Mouse (Mus musculus) olfactory bulb, adult 2 months (tissue): Measurements from ENCODE around the gene Slc12a7. TPM values are rescaled to one million over a fixed set of nuclear protein-coding genes. Genes with fewer than 3 reads are reported as not detected.

Experiments
- H3K27ac ChIP-seq: fragments of 200-500 bp; 2 replicates; pipeline ENCODE4 v1.5.1; 2012; ENCODE audit warnings: low read depth, low read length; ENCODE audit not compliant: insufficient read depth
- H3K4me1 ChIP-seq: fragments of 200-500 bp; 2 replicates; pipeline ENCODE4 v1.6.1; 2012; ENCODE audit warnings: low read length; ENCODE audit not compliant: control insufficient read depth, insufficient read depth
- H3K4me3 ChIP-seq: fragments of 200-500 bp; 2 replicates; pipeline ENCODE4 v1.5.1; 2012; ENCODE audit warnings: mild to moderate bottlenecking, low read depth, low read length, moderate library complexity; ENCODE audit not compliant: insufficient read depth
- CTCF ChIP-seq: fragments of 200-500 bp; IDR thresholded peaks from 2 replicates; pipeline ENCODE4 v1.5.1; 2012; ENCODE audit warnings: low read depth, mild to moderate bottlenecking, low read length, moderate library complexity; ENCODE audit not compliant: insufficient read depth
- POLR2A ChIP-seq: fragments of 200-500 bp; IDR thresholded peaks from 2 replicates; pipeline ENCODE4 v1.6.1; 2012; ENCODE audit warnings: mild to moderate bottlenecking, low read depth, low read length, moderate library complexity; ENCODE audit not compliant: insufficient read depth
- WGBS: fragments of 180-500 bp; shearing (Covaris S2); methylation state at CpG from one replicate; pipeline ENCODE4 v1.1.7; 2018; 5-methylcytosine and 5-hydroxymethylcytosine counted together
- polyA plus RNA-seq: library from polyadenylated mRNA; stranded (reverse); fragments of >200 nt; gene quantifications from 2 replicates; pipeline ENCODE4 v1.2.4, GENCODE M21; 2012; ENCODE audit warnings: low replicate concordance; ENCODE audit not compliant: missing spikeins, insufficient read depth, insufficient read length

Slc12a7 gene
- polyA plus RNA-seq, 1 experiment = not detected

DNA sequence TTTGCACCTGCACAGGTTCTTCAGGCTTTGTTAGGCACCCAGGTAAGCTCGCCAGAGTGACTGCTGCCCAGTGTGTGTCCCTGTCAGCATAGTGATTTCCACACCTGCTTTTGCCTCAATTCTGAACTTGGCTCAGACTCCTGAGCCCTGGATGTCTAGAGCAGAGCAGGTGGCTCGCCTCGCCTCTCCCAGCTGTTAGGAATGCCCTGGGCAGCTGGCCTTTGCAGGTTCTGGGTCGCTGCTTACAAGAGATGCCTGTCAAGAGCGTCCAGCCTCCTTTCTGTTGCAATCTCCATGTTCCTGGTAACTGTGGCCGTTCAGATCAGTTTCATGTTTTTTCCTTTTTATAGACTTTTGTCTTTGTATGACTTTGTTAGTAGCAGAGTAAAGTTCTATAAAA lies 83.4 kb downstream of the Slc12a7 start:
- H3K27ac ChIP-seq = no peak overlapping the region
- TF ChIP-seq CTCF (no peak), POLR2A (no peak)
- WGBS = 94% methylated on average over 6 of the region's 6 CpGs

DNA sequence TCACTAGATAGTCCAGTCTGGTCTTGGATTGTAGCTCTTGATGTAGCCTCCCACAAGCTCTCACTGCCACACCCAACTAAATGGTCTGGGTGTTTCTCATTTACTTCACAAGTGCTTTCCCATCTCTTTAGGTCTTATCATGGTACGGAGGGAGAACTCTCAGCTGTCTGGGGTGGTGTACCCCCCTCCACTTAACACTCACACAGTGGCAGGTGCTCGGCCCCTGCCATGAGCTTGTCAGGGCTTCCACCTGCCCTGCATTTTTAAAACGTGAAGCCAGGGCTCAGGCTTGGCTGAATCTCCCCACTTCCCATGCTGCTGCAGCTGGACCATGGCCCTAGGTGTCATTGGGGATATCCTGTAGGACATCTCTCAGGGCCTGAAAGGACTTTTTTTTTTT lies 86.0 kb downstream of the Slc12a7 start:
- no peaks in the 10 kb centered on the region for H3K4me1 ChIP-seq
- TF ChIP-seq CTCF (no peak), POLR2A (no peak)
- no peak overlapping the region for H3K4me3 ChIP-seq
- WGBS = 84% methylated on average over 3 of the region's 3 CpGs
- no peak overlapping the region for H3K27ac ChIP-seq

More for the DNA sequence above, 83.4 kb downstream of the Slc12a7 start:
- Histone ChIP-seq H3K4me3 (no peak overlapping the region), H3K4me1 (no peaks in the 10 kb centered on the region)

DNA sequence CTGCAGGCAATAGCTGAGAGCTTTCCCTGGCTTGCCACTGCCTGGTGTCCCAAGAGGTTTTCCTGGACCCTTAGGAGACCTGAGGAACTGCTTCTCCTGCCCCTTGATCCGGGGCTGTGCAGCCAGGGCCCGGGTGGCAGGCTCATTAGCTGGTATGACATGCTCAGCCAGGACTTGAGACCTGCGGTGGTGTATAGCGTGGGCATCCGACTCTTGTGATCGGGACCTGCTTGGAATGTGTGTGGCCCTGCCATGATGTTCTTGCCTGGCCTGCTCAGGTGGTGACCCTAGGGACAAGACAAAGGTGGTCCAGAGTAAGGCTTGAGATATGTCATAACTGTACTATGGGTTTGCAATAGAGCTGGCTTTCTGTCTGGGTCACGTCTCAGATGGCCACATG lies 88.4 kb downstream of the Slc12a7 start:
- H3K4me1 ChIP-seq = no peaks in the 10 kb centered on the region
- TF ChIP-seq CTCF = no peak
- TF ChIP-seq POLR2A = no peak
- WGBS = 90% methylated on average over 7 of the region's 7 CpGs
- no peak overlapping the region for H3K4me3 ChIP-seq
- H3K27ac ChIP-seq = no peak overlapping the region

DNA sequence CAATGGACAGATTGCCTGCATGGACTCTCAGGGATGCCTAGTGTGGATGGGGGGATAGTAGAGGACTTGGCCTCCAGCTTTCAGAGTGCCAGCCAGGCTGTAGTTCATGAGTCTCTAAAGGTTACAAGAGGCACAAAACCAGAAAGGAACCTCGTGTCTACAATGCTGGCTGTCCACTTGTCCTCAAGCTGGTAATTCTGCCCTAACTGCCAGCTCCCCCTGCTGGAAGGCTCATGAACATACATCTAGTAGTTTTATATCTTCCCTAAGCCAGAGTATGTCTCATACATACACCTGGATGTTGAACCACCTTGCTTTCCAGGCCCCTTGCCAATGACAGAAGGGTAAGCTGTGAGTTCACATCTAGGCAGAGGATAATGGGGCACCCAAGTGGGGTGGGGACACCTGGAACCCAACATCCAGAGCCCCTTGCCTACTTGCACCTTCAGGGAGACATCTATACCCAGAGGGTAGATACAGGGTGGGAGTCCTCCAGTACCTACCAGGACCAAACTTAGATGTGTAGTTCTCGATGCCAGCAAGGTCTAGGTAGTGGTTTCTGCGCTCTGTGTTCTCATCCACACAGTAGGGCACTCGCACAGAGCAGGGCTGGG lies 89.4 kb downstream of the Slc12a7 start:
- TF ChIP-seq CTCF (no peak), POLR2A (no peak)
- Histone ChIP-seq H3K4me1 (no peaks in the 10 kb centered on the region), H3K4me3 (no peak overlapping the region), H3K27ac (no peak overlapping the region)
- 72% methylated on average over 4 of the region's 4 CpGs for WGBS

DNA sequence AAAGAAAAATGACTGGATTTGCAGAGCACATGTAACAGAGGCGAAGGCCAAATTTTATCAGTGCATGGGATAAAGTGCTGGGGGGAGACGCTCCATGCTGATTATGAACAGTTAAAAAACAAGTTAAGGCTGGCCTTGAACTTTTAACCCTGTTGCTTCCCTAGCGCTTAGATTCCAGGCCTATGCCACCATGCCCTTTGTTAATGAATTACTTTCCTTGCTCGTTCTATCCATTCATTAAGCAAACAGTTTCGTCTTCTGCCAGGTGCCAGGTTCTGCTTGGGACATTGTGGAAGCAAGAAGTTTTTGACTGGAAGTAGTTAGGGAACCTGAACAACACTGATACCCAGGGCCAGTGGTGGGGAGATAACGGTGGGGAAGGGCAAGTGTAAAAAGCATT lies 90.8 kb downstream of the Slc12a7 start:
- H3K4me3 ChIP-seq = no peak overlapping the region
- no peaks in the 10 kb centered on the region for H3K4me1 ChIP-seq
- TF ChIP-seq CTCF (no peak), POLR2A (no peak)
- H3K27ac ChIP-seq = no peak overlapping the region
- WGBS = 85% methylated on average over 6 of the region's 6 CpGs

DNA sequence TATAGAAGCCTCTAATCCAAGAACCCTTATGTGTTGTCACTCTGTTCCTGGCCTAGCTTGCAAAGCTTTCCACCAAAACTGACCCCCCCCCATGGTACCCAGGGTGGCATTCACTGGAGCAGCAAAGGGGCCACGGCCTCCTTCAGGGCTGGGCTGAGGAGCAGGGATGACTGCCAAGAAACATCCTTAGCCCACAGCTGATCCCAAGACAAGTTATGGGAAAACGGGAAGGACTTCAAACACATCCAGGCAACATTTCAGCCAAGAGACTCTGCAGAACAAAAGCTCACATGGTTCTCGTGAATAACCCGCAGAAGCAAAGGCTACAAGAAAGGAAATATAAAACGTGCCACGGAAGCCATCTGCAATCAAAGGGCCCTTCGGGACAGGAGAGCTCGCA lies 94.3 kb downstream of the Slc12a7 start:
- no peak for TF ChIP-seq CTCF
- WGBS = 41% methylated on average over 8 of the region's 8 CpGs
- Histone ChIP-seq H3K27ac (no peak overlapping the region), H3K4me1 (no peaks in the 10 kb centered on the region), H3K4me3 (no peak overlapping the region)

DNA sequence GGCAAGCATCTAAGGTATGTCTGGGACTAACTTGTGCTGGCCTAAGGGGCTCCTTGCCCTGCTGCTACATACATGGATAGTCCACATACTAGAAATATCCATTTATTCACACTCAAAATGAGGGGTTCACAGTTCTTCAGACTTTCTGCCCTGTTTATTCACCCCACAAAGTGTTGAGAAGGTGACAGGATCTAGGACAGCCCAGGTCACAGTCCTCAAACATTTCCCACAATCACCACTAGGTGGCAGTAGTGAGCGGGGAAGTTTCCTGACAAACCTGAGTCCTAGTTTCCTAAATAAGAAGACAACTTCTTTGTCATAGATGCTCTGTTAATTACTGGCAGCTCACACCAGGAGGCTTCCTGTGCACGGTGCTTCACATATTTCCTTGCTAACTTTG lies 98.6 kb downstream of the Slc12a7 start:
- no peak for TF ChIP-seq POLR2A
- no peak for TF ChIP-seq CTCF
- 4% methylated on average over 2 of the region's 2 CpGs for WGBS

DNA sequence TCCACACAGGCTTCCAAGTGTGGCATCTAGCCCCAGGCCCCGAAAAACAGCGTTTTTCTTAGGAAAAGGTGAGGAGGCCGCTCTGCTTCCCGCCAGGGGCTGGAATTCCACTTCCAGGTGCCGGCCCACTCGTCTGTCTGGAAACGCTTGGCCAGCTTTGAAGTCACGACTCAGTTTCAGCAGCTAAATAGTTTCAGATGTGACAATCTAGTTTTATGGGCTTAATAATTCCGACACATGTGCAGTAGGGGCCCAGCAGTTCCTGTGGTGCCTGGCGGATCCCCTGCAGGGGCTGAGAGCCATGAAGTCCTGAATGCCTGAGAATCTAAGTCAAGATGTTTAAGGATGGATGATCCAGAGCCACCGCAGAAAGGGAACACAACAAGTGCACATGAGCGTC lies 100.9 kb downstream of the Slc12a7 start:
- TF ChIP-seq POLR2A = no peak
- H3K4me3 ChIP-seq = no peak overlapping the region
- H3K27ac ChIP-seq = no peak overlapping the region
- WGBS = 87% methylated on average over 12 of the region's 12 CpGs
- H3K4me1 ChIP-seq = no peaks in the 10 kb centered on the region

More for the DNA sequence above, 98.6 kb downstream of the Slc12a7 start:
- H3K4me3 ChIP-seq = no peak overlapping the region
- no peaks in the 10 kb centered on the region for H3K4me1 ChIP-seq
- H3K27ac ChIP-seq = no peak overlapping the region

DNA sequence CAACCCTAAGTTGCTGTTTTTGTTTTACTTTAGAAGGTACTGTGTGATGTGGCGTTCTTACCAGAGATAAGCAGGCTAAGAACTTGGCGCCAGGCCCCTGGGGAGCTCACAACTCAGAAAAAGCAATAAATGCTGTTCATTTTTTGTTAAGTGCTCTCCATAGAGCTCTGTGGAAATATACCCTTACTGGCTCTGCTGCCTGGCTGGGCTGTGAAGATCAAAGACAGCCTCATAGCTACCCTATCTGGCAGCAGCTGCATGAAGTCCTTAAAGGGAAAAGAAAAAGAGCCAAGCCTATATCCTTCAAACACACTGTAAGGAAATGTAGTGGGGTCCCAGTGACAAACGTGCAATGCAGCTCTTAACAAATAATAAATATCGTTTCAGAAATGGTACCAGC lies 102.9 kb downstream of the Slc12a7 start:
- 59% methylated on average over 4 of the region's 4 CpGs for WGBS
- no peak overlapping the region for H3K4me3 ChIP-seq
- H3K27ac ChIP-seq = no peak overlapping the region
- no peak for TF ChIP-seq POLR2A
- TF ChIP-seq CTCF = no peak
- H3K4me1 ChIP-seq = no peaks in the 10 kb centered on the region

DNA sequence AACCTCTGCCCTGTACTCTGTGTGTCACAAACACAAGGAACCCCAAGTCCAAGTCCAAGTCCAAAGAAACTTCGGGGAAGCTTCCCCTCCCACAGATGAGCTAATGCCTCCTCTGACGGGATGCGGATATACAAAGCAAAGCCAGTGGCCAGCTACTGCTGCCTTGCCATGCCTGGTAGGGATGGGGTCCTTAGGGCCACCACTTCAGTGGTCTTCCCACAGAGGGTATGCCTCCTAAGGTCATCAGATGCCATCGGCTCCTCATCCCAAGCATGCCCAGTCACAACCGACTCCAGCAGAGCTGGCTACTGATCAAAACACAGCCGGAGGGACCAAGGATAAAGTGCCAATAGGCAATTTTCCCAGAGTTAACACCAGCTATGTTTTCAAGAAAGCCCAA lies 103.6 kb downstream of the Slc12a7 start:
- H3K27ac ChIP-seq = no peak overlapping the region
- 56% methylated on average over 6 of the region's 6 CpGs for WGBS
- no peaks in the 10 kb centered on the region for H3K4me1 ChIP-seq
- no peak overlapping the region for H3K4me3 ChIP-seq
- TF ChIP-seq CTCF (no peak), POLR2A (no peak)
